In the genomic region with DNA sequence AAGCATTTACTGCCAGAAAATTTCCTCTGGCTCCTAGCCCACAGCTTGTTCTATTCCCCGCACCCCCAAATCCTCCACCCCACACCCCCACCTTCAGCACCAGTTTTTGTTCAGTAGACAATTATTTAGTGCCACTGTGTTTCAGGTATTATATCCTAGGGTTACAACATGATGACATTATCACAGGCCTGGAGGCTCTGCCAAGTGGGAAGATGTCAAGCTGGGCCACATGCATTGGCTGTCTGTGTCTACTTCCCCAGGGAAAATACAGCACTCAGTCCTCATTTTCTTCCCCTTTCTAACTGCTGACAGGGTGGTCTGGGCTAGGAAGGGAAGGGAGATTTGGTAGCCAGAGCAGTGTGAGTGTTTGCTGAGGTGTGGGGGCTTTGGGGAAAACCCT, we compare ENCODE assay signal across 31 mouse cellular contexts. TPM values are rescaled to one million over a fixed set of nuclear protein-coding genes. Genes with fewer than 3 reads are reported as not detected.
DNase-seq lines count a peak whose midpoint lies in the region; ATAC-seq and TF ChIP-seq lines count a peak whose summit lies in the region.
"Had no signal": no experiment of that assay in that cellular context is flagged by ENCODE, and none has a peak within 500 bp of the region (broad histone marks: within the 10 kb centered on the region; RNA-seq: fewer than 3 reads in every experiment).

No protein-coding gene starts in this region.

- no peak overlapping the region for H3K9ac ChIP-seq in forebrain, embryonic 16.5 days (replicated peaks; ENCODE audit: low read depth, low read length)
- no peak overlapping the region for H3K9ac ChIP-seq in CH12.LX (ENCODE audit: insufficient read depth, low read depth)
- H3K9ac ChIP-seq in hindbrain, embryonic 11.5 days (ENCODE audit: low read depth, low read length), result no peak overlapping the region
- H3K9ac ChIP-seq: forebrain, embryonic 12.5 days; forebrain, embryonic 15.5 days; heart, embryonic 12.5 days; heart, embryonic 15.5 days; hindbrain, embryonic 14.5 days had no signal

- H3K4me3 ChIP-seq in cerebellum, adult 2 months (replicated peaks; ENCODE audit: insufficient read depth, low read depth, low read length), result no peak overlapping the region
- no peak overlapping the region for H3K4me3 ChIP-seq in forebrain, embryonic 16.5 days (replicated peaks; ENCODE audit: low read length)
- H3K4me3 ChIP-seq in forebrain, embryonic 10.5 days, result no peak overlapping the region
- no peak overlapping the region for H3K4me3 ChIP-seq in CH12.LX (replicated peaks in 1 of 3; ENCODE audit: low read depth in 2 of 3, low read length in 2 of 3, poor library complexity in 1 of 3)
- H3K4me3 ChIP-seq in hindbrain, embryonic 11.5 days (ENCODE audit: low read depth, low read length), result no peak overlapping the region
- H3K4me3 ChIP-seq: forebrain, embryonic 12.5 days; forebrain, embryonic 15.5 days; heart, embryonic 12.5 days; heart, embryonic 15.5 days; hindbrain, embryonic 10.5 days had no signal

- in situ Hi-C loops in CH12.LX (cut with MboI; ENCODE audit: low pct_ligation_motif_present, low pct_unique_long_range_greater_than_20kb, low sequenced_read_pairs), result no loop called here

- peaks cover 22% of the 10 kb centered on the region for H3K4me1 ChIP-seq in cerebellum, adult 2 months (ENCODE audit: control insufficient read depth, insufficient read depth, low read length)
- peaks cover 3% of the 10 kb centered on the region; the same call in 1 of the 2 replicates for H3K4me1 ChIP-seq in forebrain, embryonic 16.5 days (replicated peaks; ENCODE audit: control insufficient read depth, insufficient read depth, low read length)
- peaks cover 4% of the 10 kb centered on the region for H3K4me1 ChIP-seq in forebrain, embryonic 10.5 days
- peaks cover 11 to 48% of the 10 kb centered on the region in 2 experiments for H3K4me1 ChIP-seq in CH12.LX (ENCODE audit: control insufficient read depth in 1 of 2, insufficient read depth in 2 of 2)
- H3K4me1 ChIP-seq in hindbrain, embryonic 11.5 days (replicated peaks; ENCODE audit: control insufficient read depth, insufficient read depth, low read length), result no peaks in the 10 kb centered on the region
- H3K4me1 ChIP-seq: forebrain, embryonic 15.5 days; heart, embryonic 12.5 days; heart, embryonic 15.5 days had no signal

- TF ChIP-seq RAD21 in CH12.LX (IDR thresholded peaks at IDR 0.05; ENCODE audit: low read depth, low read length), result no peak

- DNase-seq in cerebellum, adult 2 months, result peak; percentile 43 to 60
- no peak for DNase-seq in cerebellum, postnatal 4 days (ENCODE audit: low spot score in 2 of 2)
- DNase-seq in forebrain, embryonic 10.5 days (ENCODE audit: extremely low spot score, low spot score), result no peak
- DNase-seq in CH12.LX (ENCODE audit: extremely low read depth) (peak; percentile 48), adipocyte (ENCODE audit: low spot score) (peak; percentile 25)
- DNase-seq in urinary bladder, adult 2 months (ENCODE audit: low spot score), result no peak
- DNase-seq in hindbrain, embryonic 11.5 days (ENCODE audit: low spot score), result no peak
- DNase-seq: adrenal gland, postnatal 10 days; adrenal gland, postnatal 36 days; gastrocnemius, postnatal 25 days; heart, adult 18-20 months; heart, postnatal 10 days; heart, postnatal 36 days; kidney, adult 18-20 months; kidney, adult 9 months had no signal

- no peak for TF ChIP-seq CTCF in cerebellum, adult 2 months (IDR thresholded peaks at IDR 0.05; ENCODE audit: borderline replicate concordance, insufficient read depth, low read depth, low read length)
- TF ChIP-seq CTCF in CH12.LX (conservative IDR thresholded peaks at IDR 0.05 in 1 of 2, IDR thresholded peaks at IDR 0.05 in 1 of 2; ENCODE audit: low read depth in 2 of 2, low read length in 2 of 2), result no peak

- H3K27me3 ChIP-seq in cerebellum, adult 2 months (ENCODE audit: control insufficient read depth, insufficient read depth, low read length), result no peaks in the 10 kb centered on the region
- H3K27me3 ChIP-seq in forebrain, embryonic 16.5 days (replicated peaks; ENCODE audit: control insufficient read depth, insufficient read depth, low read length), result no peaks in the 10 kb centered on the region
- H3K27me3 ChIP-seq in forebrain, embryonic 10.5 days (ENCODE audit: poor library complexity, severe bottlenecking), result no peaks in the 10 kb centered on the region
- no peaks in the 10 kb centered on the region for H3K27me3 ChIP-seq in CH12.LX (replicated peaks)
- no peaks in the 10 kb centered on the region for H3K27me3 ChIP-seq in hindbrain, embryonic 11.5 days (ENCODE audit: control insufficient read depth, insufficient read depth, low read length)
- H3K27me3 ChIP-seq: forebrain, embryonic 12.5 days; forebrain, embryonic 15.5 days; heart, embryonic 15.5 days had no signal

- dilution Hi-C loops in CH12.LX (cut with MboI; ENCODE audit: extremely low pct_ligation_motif_present, extremely low pct_unique_long_range_greater_than_20kb, low sequenced_read_pairs), result no loop called here

- H3K9me3 ChIP-seq in forebrain, embryonic 16.5 days (ENCODE audit: control insufficient read depth, low read length), result no peaks in the 10 kb centered on the region
- H3K9me3 ChIP-seq in forebrain, embryonic 10.5 days, result no peaks in the 10 kb centered on the region
- no peaks in the 10 kb centered on the region for H3K9me3 ChIP-seq in CH12.LX (replicated peaks; ENCODE audit: low read length)
- H3K9me3 ChIP-seq in hindbrain, embryonic 11.5 days (ENCODE audit: control insufficient read depth, low read length), result no peaks in the 10 kb centered on the region
- H3K9me3 ChIP-seq: forebrain, embryonic 12.5 days; forebrain, embryonic 15.5 days; heart, embryonic 12.5 days; heart, embryonic 15.5 days; hindbrain, embryonic 10.5 days had no signal

- ATAC-seq in forebrain, embryonic 16.5 days, result 0 out of 2 replicates have a peak, but pooled peaks have one; percentile 19
- ATAC-seq in hindbrain, embryonic 11.5 days (ENCODE audit: low FRiP score), result no peak
- ATAC-seq: activated CD4-positive, CD25-positive, alpha-beta regulatory T cell, adult 4 months; CD4-positive, CD25-positive, alpha-beta regulatory T cell, adult 4 months; hindbrain, postnatal 0 days; inflammation-experienced regulatory T-cells, adult 6 months; intestine, embryonic 16.5 days had no signal

- no peaks in the 10 kb centered on the region for H3K79me2 ChIP-seq in CH12.LX (replicated peaks; ENCODE audit: control insufficient read depth, extremely low read depth, insufficient read depth, poor library complexity, severe bottlenecking)

- H3K4me2 ChIP-seq in forebrain, embryonic 16.5 days (ENCODE audit: low read length), result no peak overlapping the region
- no peak overlapping the region for H3K4me2 ChIP-seq in CH12.LX (ENCODE audit: insufficient read depth, low read depth, poor library complexity, severe bottlenecking)
- no peak overlapping the region for H3K4me2 ChIP-seq in hindbrain, embryonic 11.5 days (replicated peaks; ENCODE audit: low read depth, low read length)
- H3K4me2 ChIP-seq: forebrain, embryonic 12.5 days; forebrain, embryonic 15.5 days; heart, embryonic 12.5 days; heart, embryonic 15.5 days; hindbrain, embryonic 14.5 days had no signal

- no peaks in the 10 kb centered on the region for H3K36me3 ChIP-seq in forebrain, embryonic 16.5 days (ENCODE audit: control insufficient read depth, insufficient read depth)
- no peaks in the 10 kb centered on the region for H3K36me3 ChIP-seq in forebrain, embryonic 10.5 days (replicated peaks)
- H3K36me3 ChIP-seq in CH12.LX (replicated peaks in 1 of 2; ENCODE audit: control insufficient read depth in 1 of 2, insufficient read depth in 1 of 2, low read length in 1 of 2), result peaks cover 0 to 29% of the 10 kb centered on the region in 2 experiments
- H3K36me3 ChIP-seq in hindbrain, embryonic 11.5 days (ENCODE audit: control insufficient read depth, insufficient read depth, low read length), result no peaks in the 10 kb centered on the region
- H3K36me3 ChIP-seq: forebrain, embryonic 12.5 days; forebrain, embryonic 15.5 days; heart, embryonic 12.5 days; heart, embryonic 15.5 days; hindbrain, embryonic 10.5 days had no signal

- H3K27ac ChIP-seq in cerebellum, adult 2 months (ENCODE audit: insufficient read depth, low read length), result peak overlapping the region; percentile 58; the same call in 1 of the 2 replicates
- H3K27ac ChIP-seq in forebrain, embryonic 16.5 days (ENCODE audit: low read length), result no peak overlapping the region
- no peak overlapping the region for H3K27ac ChIP-seq in forebrain, embryonic 10.5 days
- H3K27ac ChIP-seq in CH12.LX (ENCODE audit: insufficient read depth, low read depth), result no peak overlapping the region
- no peak overlapping the region for H3K27ac ChIP-seq in hindbrain, embryonic 11.5 days (ENCODE audit: low read depth, low read length)
- H3K27ac ChIP-seq: forebrain, embryonic 12.5 days; forebrain, embryonic 15.5 days; heart, embryonic 15.5 days; hindbrain, embryonic 10.5 days; hindbrain, embryonic 14.5 days; hindbrain, postnatal 0 days had no signal

- TF ChIP-seq POLR2A in cerebellum, adult 2 months (IDR thresholded peaks at IDR 0.05; ENCODE audit: borderline replicate concordance, insufficient read depth, low read length), result no peak
- no peak for TF ChIP-seq POLR2A in CH12.LX (IDR thresholded peaks at IDR 0.05; ENCODE audit: low read depth, low read length)

- 35% methylated on average over 1 of the region's 1 CpGs for WGBS in cerebellum, adult 2 months
- WGBS in forebrain, embryonic 16.5 days, result 70% methylated on average over 1 of the region's 1 CpGs
- 98% methylated on average over 1 of the region's 1 CpGs for WGBS in forebrain, embryonic 10.5 days
- 97% methylated on average over 1 of the region's 1 CpGs for WGBS in hindbrain, embryonic 11.5 days

- no peak for TF ChIP-seq EP300 in CH12.LX (IDR thresholded peaks at IDR 0.05; ENCODE audit: low read length)

RNA-seq across cellular contexts. Expression of a gene that starts 34.9 kb away (rescaled TPM):
- 0.05 and 0.10 TPM in 2 replicates for polyA plus RNA-seq in cerebellum, adult 2 months (2012; rRNA removed)
- polyA plus RNA-seq in forebrain, embryonic 16.5 days (2015; fragmentation: Nextera tagmentation; extraction: Ambion mirVana), result not detected in 2 replicates
- polyA plus RNA-seq in forebrain, embryonic 10.5 days (2016; fragmentation: Nextera tagmentation; extraction: Ambion mirVana), result not detected in 2 replicates
- total RNA-seq in CH12.LX (2012; rRNA removed), result 0.08 and 0.17 TPM in 2 replicates
- total RNA-seq in CH12.LX (2014; rRNA removed), result 0.09 and 0.15 TPM in 2 replicates
- 0.73 and 1.3 TPM in 2 replicates for polyA plus RNA-seq in CH12.LX (2012; ENCODE audit: insufficient read length, low read depth)
- polyA plus RNA-seq in urinary bladder, adult 2 months (2012; rRNA removed), result 0.39 and 0.50 TPM in 2 replicates
- not detected in 2 replicates for polyA plus RNA-seq in hindbrain, embryonic 11.5 days (2014; fragmentation: Nextera tagmentation; extraction: Ambion mirVana)
- total RNA-seq: gastrocnemius, adult 8-10 months; hindbrain, postnatal 0 days had no signal
- polyA plus RNA-seq: embryonic facial prominence, embryonic 11.5 days; embryonic facial prominence, embryonic 14.5 days; forebrain, embryonic 12.5 days; forebrain, embryonic 15.5 days; heart, embryonic 12.5 days; heart, embryonic 15.5 days; hindbrain, embryonic 10.5 days; hindbrain, embryonic 14.5 days; hindbrain, postnatal 0 days had no signal

RNA-seq across cellular contexts. Expression of a gene that starts 44.6 kb away (rescaled TPM):
- 0.51 and 0.62 TPM in 2 replicates for polyA plus RNA-seq in cerebellum, adult 2 months (2012; rRNA removed)
- polyA plus RNA-seq in forebrain, embryonic 16.5 days (2015; fragmentation: Nextera tagmentation; extraction: Ambion mirVana), result 0.25 and 0.57 TPM in 2 replicates
- polyA plus RNA-seq in forebrain, embryonic 10.5 days (2016; fragmentation: Nextera tagmentation; extraction: Ambion mirVana), result 0.32 and 0.37 TPM in 2 replicates
- total RNA-seq in CH12.LX (2012; rRNA removed), result 84.5 and 86.7 TPM in 2 replicates
- total RNA-seq in CH12.LX (2014; rRNA removed), result 89.3 and 94.3 TPM in 2 replicates
- polyA plus RNA-seq in CH12.LX (2012; ENCODE audit: insufficient read length, low read depth), result 217 and 219 TPM in 2 replicates
- polyA plus RNA-seq in urinary bladder, adult 2 months (2012; rRNA removed), result 0.99 and 1.7 TPM in 2 replicates
- polyA plus RNA-seq in hindbrain, embryonic 11.5 days (2014; fragmentation: Nextera tagmentation; extraction: Ambion mirVana), result 0.13 and 0.37 TPM in 2 replicates

RNA-seq across cellular contexts. Expression of a gene that starts 56.1 kb away (rescaled TPM):
- 0.43 and 0.54 TPM in 2 replicates for polyA plus RNA-seq in cerebellum, adult 2 months (2012; rRNA removed)
- polyA plus RNA-seq in forebrain, embryonic 16.5 days (2015; fragmentation: Nextera tagmentation; extraction: Ambion mirVana), result 0.06 and 0.10 TPM in 2 replicates
- not detected in 2 replicates for polyA plus RNA-seq in forebrain, embryonic 10.5 days (2016; fragmentation: Nextera tagmentation; extraction: Ambion mirVana)
- total RNA-seq in CH12.LX (2012; rRNA removed), result 8.7 and 9.9 TPM in 2 replicates
- 17.7 and 20.7 TPM in 2 replicates for total RNA-seq in CH12.LX (2014; rRNA removed)
- polyA plus RNA-seq in CH12.LX (2012; ENCODE audit: insufficient read length, low read depth), result 46.8 and 51.4 TPM in 2 replicates
- 0.50 and 0.65 TPM in 2 replicates for polyA plus RNA-seq in urinary bladder, adult 2 months (2012; rRNA removed)
- polyA plus RNA-seq in hindbrain, embryonic 11.5 days (2014; fragmentation: Nextera tagmentation; extraction: Ambion mirVana), result not detected in 2 replicates
- total RNA-seq: ES-E14 had no signal
- polyA plus RNA-seq: forebrain, embryonic 12.5 days; intestine, embryonic 16.5 days had no signal

Comparison
In these comparisons a context has a peak if more than half of its experiments do, and no peak if none do; other contexts are left out.
1. DNase-seq: peak in cerebellum, adult 2 months (2 of 2), CH12.LX (single experiment) and adipocyte (single experiment); none in cerebellum, postnatal 4 days (0 of 2), forebrain, embryonic 10.5 days (single experiment), urinary bladder, adult 2 months (single experiment) and hindbrain, embryonic 11.5 days (single experiment).
2. RNA of a gene that starts 44.6 kb away (polyA plus RNA-seq): 217 to 219 TPM in CH12.LX; 0.99 to 1.7 TPM in urinary bladder, adult 2 months, 0.51 to 0.62 TPM in cerebellum, adult 2 months, 0.32 to 0.37 TPM in forebrain, embryonic 10.5 days, 0.13 to 0.37 TPM in hindbrain, embryonic 11.5 days and 0.25 to 0.57 TPM in forebrain, embryonic 16.5 days; every median in the first group is over 10 times any median in the second.
3. RNA of a gene that starts 56.1 kb away (polyA plus RNA-seq): 46.8 to 51.4 TPM in CH12.LX; 0.43 to 0.54 TPM in cerebellum, adult 2 months, 0.50 to 0.65 TPM in urinary bladder, adult 2 months, not detected in forebrain, embryonic 10.5 days, 0.06 to 0.10 TPM in forebrain, embryonic 16.5 days and not detected in hindbrain, embryonic 11.5 days; every median in the first group is over 10 times any median in the second.